In genomic region chr4:129709486-129710129, GRCm38 (mm10) we compare ENCODE assay signal across 11 mouse cellular contexts. TPM values are rescaled to one million over a fixed set of nuclear protein-coding genes. Genes with fewer than 3 reads are reported as not detected.
DNase-seq lines count a peak whose midpoint lies in the region; ATAC-seq and TF ChIP-seq lines count a peak whose summit lies in the region.
"Had no signal": no experiment of that assay in that cellular context is flagged by ENCODE, and none has a peak within 500 bp of the region (broad histone marks: within the 10 kb centered on the region; RNA-seq: fewer than 3 reads in every experiment).

No protein-coding gene starts in this region.

- H3K4me2 ChIP-seq in embryonic facial prominence, embryonic 12.5 days (replicated peaks) = no peak overlapping the region
- H3K4me2 ChIP-seq in hindbrain, postnatal 0 days (ENCODE audit: low read depth, low read length) = no peak overlapping the region
- H3K4me2 ChIP-seq: lung, embryonic 14.5 days had no signal

- H3K27me3 ChIP-seq in embryonic facial prominence, embryonic 12.5 days = no peaks in the 10 kb centered on the region
- no peaks in the 10 kb centered on the region for H3K27me3 ChIP-seq in hindbrain, postnatal 0 days (ENCODE audit: insufficient read depth, low read length)

- no peak overlapping the region for H3K4me3 ChIP-seq in embryonic facial prominence, embryonic 12.5 days
- H3K4me3 ChIP-seq in hindbrain, postnatal 0 days (ENCODE audit: low read length) = no peak overlapping the region

- H3K4me1 ChIP-seq in embryonic facial prominence, embryonic 12.5 days = no peaks in the 10 kb centered on the region
- no peaks in the 10 kb centered on the region for H3K4me1 ChIP-seq in hindbrain, postnatal 0 days (ENCODE audit: insufficient read depth, low read length)

- no peak overlapping the region for H3K9ac ChIP-seq in embryonic facial prominence, embryonic 12.5 days
- no peak overlapping the region for H3K9ac ChIP-seq in hindbrain, postnatal 0 days (replicated peaks; ENCODE audit: low read length)
- H3K9ac ChIP-seq: lung, embryonic 14.5 days had no signal

- WGBS in embryonic facial prominence, embryonic 12.5 days = 87% methylated on average over 8 of the region's 8 CpGs
- 48% methylated on average over 8 of the region's 8 CpGs for WGBS in hindbrain, postnatal 0 days

- no peaks in the 10 kb centered on the region for H3K9me3 ChIP-seq in embryonic facial prominence, embryonic 12.5 days
- no peaks in the 10 kb centered on the region for H3K9me3 ChIP-seq in hindbrain, postnatal 0 days (ENCODE audit: low read length)

- ATAC-seq in embryonic facial prominence, embryonic 12.5 days (ENCODE audit: insufficient number of reproducible peaks, insufficient read depth, low FRiP score, low TSS enrichment) = no peak
- peak; percentile 59 for ATAC-seq in hindbrain, postnatal 0 days

- TF ChIP-seq CTCF in hindbrain, postnatal 0 days (IDR thresholded peaks at IDR 0.05; ENCODE audit: low read depth) = no peak

- DNase-seq in embryo, embryonic 11 days = peak; percentile 18
- no peak for DNase-seq in embryo, embryonic 10.5 days (ENCODE audit: low spot score)
- peak; percentile 32 for DNase-seq in kidney, postnatal 14 days
- DNase-seq in kidney, adult 8-10 months = no peak
- peak; percentile 45 for DNase-seq in hindbrain, postnatal 0 days (ENCODE audit: low spot score)
- DNase-seq in thymus, postnatal 0 days (ENCODE audit: low spot score) = no peak
- DNase-seq in thymus, postnatal 10 days (ENCODE audit: low spot score in 2 of 2) = no peak
- DNase-seq: adrenal gland, postnatal 10 days; cerebellum, adult 9-11 months; lung, embryonic 14.5 days had no signal

- peaks cover 89% of the 10 kb centered on the region for H3K36me3 ChIP-seq in embryonic facial prominence, embryonic 12.5 days
- peaks cover 69% of the 10 kb centered on the region for H3K36me3 ChIP-seq in hindbrain, postnatal 0 days (ENCODE audit: insufficient read depth, low read length)

- H3K27ac ChIP-seq in embryonic facial prominence, embryonic 12.5 days = peak overlapping the region; percentile 64; the same call in 1 of the 2 replicates
- H3K27ac ChIP-seq in hindbrain, postnatal 0 days = peak overlapping the region; percentile 23; the same call in 1 of the 2 replicates

RNA-seq across cellular contexts. Expression of gene Tmem39b, which starts 13.0 kb away (rescaled TPM):
- polyA plus RNA-seq in embryonic facial prominence, embryonic 12.5 days (2016; fragmentation: Nextera tagmentation; extraction: Ambion mirVana) = 16.5 and 18.7 TPM in 2 replicates
- 23.8 and 25.2 TPM in 2 replicates for total RNA-seq in hindbrain, postnatal 0 days (2014; rRNA removed)
- 10.5 and 12.1 TPM in 2 replicates for polyA plus RNA-seq in hindbrain, postnatal 0 days (2015; fragmentation: Nextera tagmentation; extraction: Ambion mirVana)
- 7.7 and 9.2 TPM in 2 replicates for polyA plus RNA-seq in thymus, postnatal 0 days (2015; fragmentation: Nextera tagmentation; extraction: Ambion mirVana)

RNA-seq across cellular contexts. Expression of gene Khdrbs1, which starts 32.5 kb away (rescaled TPM):
- 191 and 204 TPM in 2 replicates for polyA plus RNA-seq in embryonic facial prominence, embryonic 12.5 days (2016; fragmentation: Nextera tagmentation; extraction: Ambion mirVana)
- 75.1 and 86.2 TPM in 2 replicates for total RNA-seq in hindbrain, postnatal 0 days (2014; rRNA removed)
- polyA plus RNA-seq in hindbrain, postnatal 0 days (2015; fragmentation: Nextera tagmentation; extraction: Ambion mirVana) = 85.7 and 86.5 TPM in 2 replicates
- polyA plus RNA-seq in thymus, postnatal 0 days (2015; fragmentation: Nextera tagmentation; extraction: Ambion mirVana) = 127 and 145 TPM in 2 replicates

RNA-seq across cellular contexts. Expression of gene Kpna6, which starts 37.0 kb away (rescaled TPM):
- 14.4 and 15.3 TPM in 2 replicates for polyA plus RNA-seq in embryonic facial prominence, embryonic 12.5 days (2016; fragmentation: Nextera tagmentation; extraction: Ambion mirVana)
- 61.6 and 61.8 TPM in 2 replicates for total RNA-seq in hindbrain, postnatal 0 days (2014; rRNA removed)
- 11.6 and 13.0 TPM in 2 replicates for polyA plus RNA-seq in hindbrain, postnatal 0 days (2015; fragmentation: Nextera tagmentation; extraction: Ambion mirVana)
- 8.9 and 11.6 TPM in 2 replicates for polyA plus RNA-seq in thymus, postnatal 0 days (2015; fragmentation: Nextera tagmentation; extraction: Ambion mirVana)

Comparison
In these comparisons a context has a peak if more than half of its experiments do, and no peak if none do; other contexts are left out.
1. DNase-seq: peak in embryo, embryonic 11 days (single experiment), kidney, postnatal 14 days (single experiment) and hindbrain, postnatal 0 days (single experiment); none in embryo, embryonic 10.5 days (single experiment), kidney, adult 8-10 months (0 of 2), thymus, postnatal 0 days (single experiment) and thymus, postnatal 10 days (0 of 2).